Mouse (Mus musculus): Measurements from ENCODE around the gene Olfr398. TPM values are rescaled to one million over a fixed set of nuclear protein-coding genes. Genes with fewer than 3 reads are reported as not detected.

Gene Olfr398
- polyA plus RNA-seq (2012; rRNA removed): not detected in 2 replicates

GRCm38 (mm10) chr11:73990307-73990706 lies at the start of gene Olfr398:
TSS of gene Olfr398 (minus strand) at chr11:73990407.

GRCm38 (mm10) chr11:73960517-73960916 lies 29.7 kb downstream of the Olfr398 start, which contains the start of gene Olfr397:
TSS of gene Olfr397 (plus strand) at chr11:73960817.

GRCm38 (mm10) chr11:73936377-73936776 lies 53.8 kb downstream of the Olfr398 start, which contains the start of gene Olfr23:
TSS of gene Olfr23 (plus strand) at chr11:73936677.

Other genes starting within 250 kb of the Olfr398 start
- gene Olfr389, start 209.7 kb downstream of the Olfr398 start, polyA plus RNA-seq (2012; rRNA removed): not detected in 2 replicates
- gene Olfr390, start 207.4 kb downstream of the Olfr398 start, polyA plus RNA-seq (2012; rRNA removed): not detected in 2 replicates
- gene Olfr391-ps, start 187.4 kb downstream of the Olfr398 start, polyA plus RNA-seq (2012; rRNA removed): not detected in 2 replicates
- not detected in 2 replicates for gene Olfr392, start 173.4 kb downstream of the Olfr398 start, polyA plus RNA-seq (2012; rRNA removed)
- gene Olfr393, start 139.0 kb downstream of the Olfr398 start, polyA plus RNA-seq (2012; rRNA removed): not detected in 2 replicates
- not detected in 2 replicates for gene Olfr394, start 99.6 kb downstream of the Olfr398 start, polyA plus RNA-seq (2012; rRNA removed)
- gene Olfr395, start 81.1 kb downstream of the Olfr398 start, polyA plus RNA-seq (2012; rRNA removed): not detected in 2 replicates
- not detected in 2 replicates for gene Olfr23, start 53.7 kb downstream of the Olfr398 start, polyA plus RNA-seq (2012; rRNA removed)
- gene Olfr397, start 29.6 kb downstream of the Olfr398 start, polyA plus RNA-seq (2012; rRNA removed): not detected in 2 replicates
- not detected in 2 replicates for gene Olfr139, start 66.1 kb upstream of the Olfr398 start, polyA plus RNA-seq (2012; rRNA removed)
- not detected in 2 replicates for gene Olfr399, start 66.2 kb upstream of the Olfr398 start, polyA plus RNA-seq (2012; rRNA removed)
- gene Zfp616, start 79.5 kb upstream of the Olfr398 start, polyA plus RNA-seq (2012; rRNA removed): not detected in 2 replicates
- not detected in 2 replicates for gene Olfr401, start 123.3 kb upstream of the Olfr398 start, polyA plus RNA-seq (2012; rRNA removed)
- gene Olfr402, start 163.1 kb upstream of the Olfr398 start, polyA plus RNA-seq (2012; rRNA removed): not detected in 2 replicates
- not detected in 2 replicates for gene Olfr403, start 195.8 kb upstream of the Olfr398 start, polyA plus RNA-seq (2012; rRNA removed)
- not detected in 2 replicates for gene Olfr43, start 221.0 kb upstream of the Olfr398 start, polyA plus RNA-seq (2012; rRNA removed)

Measured in central nervous system, embryonic 18 days (tissue).